Mouse (Mus musculus): Measurements from ENCODE around the gene Mapk3. TPM values are rescaled to one million over a fixed set of nuclear protein-coding genes. Genes with fewer than 3 reads are reported as not detected.

The Mapk3 gene
- total and polyA plus RNA-seq, 3 experiments = 5.2 to 45.1 TPM; not detected in 1

DNA sequence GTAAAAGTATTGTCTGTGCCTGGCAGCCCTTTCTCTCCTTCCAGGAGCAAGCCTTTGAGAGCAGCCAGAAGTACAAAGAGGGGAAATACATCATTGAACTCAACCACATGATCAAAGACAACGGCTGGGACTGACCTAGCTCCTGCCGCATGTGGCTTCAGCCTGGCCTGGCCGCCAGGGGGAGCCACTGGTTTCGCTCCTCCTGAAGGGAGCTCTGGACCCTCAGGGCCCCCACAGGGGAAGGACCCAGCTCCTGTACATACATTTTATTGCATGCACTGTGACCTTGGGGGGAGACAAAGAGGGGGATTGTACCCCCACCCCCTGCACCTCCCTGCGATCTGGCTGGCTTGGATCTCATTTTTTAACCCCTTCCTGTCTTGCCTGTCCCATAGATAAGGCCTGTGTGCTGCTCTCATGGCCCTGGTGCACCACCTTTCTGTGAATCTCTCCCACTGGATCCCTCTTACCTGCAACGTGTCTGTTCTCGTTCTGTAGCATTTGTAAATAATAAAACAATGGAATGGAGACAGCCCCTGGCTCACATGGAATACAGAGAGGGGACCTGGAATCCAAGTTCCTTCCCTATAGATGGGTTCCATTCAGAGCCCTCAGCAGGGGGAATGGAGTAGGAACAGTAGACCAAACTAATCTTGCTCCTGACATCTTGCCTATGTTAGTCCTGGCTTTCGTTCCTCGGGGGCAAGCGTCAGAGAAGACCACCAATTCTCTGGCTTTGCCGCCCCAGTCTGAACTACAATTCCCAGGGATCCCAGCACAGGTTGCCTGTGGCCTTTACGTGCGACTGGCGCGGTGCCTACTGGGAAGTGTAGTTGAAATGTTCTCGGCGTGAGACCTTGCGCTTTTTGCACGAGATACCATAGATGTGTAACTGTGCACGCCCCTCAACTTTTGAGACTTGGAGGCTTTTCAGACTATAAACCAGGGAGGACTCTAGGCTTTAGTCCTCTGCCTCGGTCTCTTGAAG, 20.9 kb downstream of the Mapk3 start:
- DNase-seq (ENCODE audit: low read depth, low spot score) = peak; percentile 90
- H3K27me3 ChIP-seq (ENCODE audit: control insufficient read depth in 1 of 2, insufficient read depth in 2 of 2, low read length in 2 of 2) = no peaks in the 10 kb centered on the region
- H3K4me3 ChIP-seq (ENCODE audit: control insufficient read depth in 1 of 2, insufficient read depth in 1 of 2, low read depth in 2 of 2, low read length in 2 of 2) = peak overlapping the region; percentile 4 to 12
- peak overlapping the region; percentile 45 for H3K9ac ChIP-seq (ENCODE audit: control insufficient read depth, low read depth, low read length, poor library complexity, severe bottlenecking)
- H3K79me2 ChIP-seq (ENCODE audit: control insufficient read depth, insufficient read depth, low read length, poor library complexity) = no peaks in the 10 kb centered on the region; the same call in 1 of the 2 replicates
- H3K36me3 ChIP-seq (ENCODE audit: control insufficient read depth in 1 of 2, insufficient read depth in 2 of 2, low read length in 2 of 2) = peaks cover 0 to 7% of the 10 kb centered on the region in 2 experiments; a peak in 2 of 4 replicates
- no peaks in the 10 kb centered on the region for H3K9me3 ChIP-seq (replicated peaks; ENCODE audit: insufficient read depth, low read length)
- H3K4me1 ChIP-seq (ENCODE audit: control insufficient read depth in 1 of 2, insufficient read depth in 2 of 2, low read length in 2 of 2) = peaks cover 7 to 24% of the 10 kb centered on the region in 2 experiments
- peak overlapping the region; percentile 36; the same call in 1 of the 2 replicates for H3K27ac ChIP-seq (ENCODE audit: control insufficient read depth, low read depth, low read length)
- TF ChIP-seq CHD2 (IDR thresholded peaks at IDR 0.05; ENCODE audit: low read length) (no peak), MXI1 (IDR thresholded peaks at IDR 0.05; ENCODE audit: low read depth, low read length) (peak; percentile 80), JUND (IDR thresholded peaks at IDR 0.05; ENCODE audit: low read depth, low read length) (no peak), SIN3A (IDR thresholded peaks at IDR 0.05; ENCODE audit: low read length) (peak; percentile 53), MYB (IDR thresholded peaks at IDR 0.05; ENCODE audit: low read depth, low read length) (no peak), SMC3 (IDR thresholded peaks at IDR 0.05; ENCODE audit: low read depth, low read length) (peak; percentile 76), RCOR1 (IDR thresholded peaks at IDR 0.05; ENCODE audit: low read depth, low read length) (no peak), CTCF (IDR thresholded peaks at IDR 0.05 in 2 of 3, conservative IDR thresholded peaks at IDR 0.05 in 1 of 3; ENCODE audit: control insufficient read depth in 1 of 3, insufficient read depth in 1 of 3, low read depth in 2 of 3, low read length in 3 of 3, poor library complexity in 1 of 3, severe bottlenecking in 1 of 3) (peak; percentile 91 to 97 (median 95)), MAX (IDR thresholded peaks at IDR 0.05; ENCODE audit: low read length) (peak; percentile 89), ELF1 (IDR thresholded peaks at IDR 0.05; ENCODE audit: low read depth, low read length) (0 out of 2 replicates have a peak, but pooled peaks have one; percentile 32), ZC3H11A (IDR thresholded peaks at IDR 0.05; ENCODE audit: low read depth, low read length) (peak; percentile 51), RAD21 (IDR thresholded peaks at IDR 0.05; ENCODE audit: low read depth, low read length) (peak; percentile 42), USF2 (IDR thresholded peaks at IDR 0.05; ENCODE audit: borderline replicate concordance in 1 of 2, insufficient read depth in 1 of 2, low read depth in 1 of 2, low read length in 2 of 2) (0 out of 4 replicates have a peak, but pooled peaks of 1 of the 2 experiments have one; percentile 41), GABPA (IDR thresholded peaks at IDR 0.05; ENCODE audit: low read depth, low read length) (no peak), BHLHE40 (IDR thresholded peaks at IDR 0.05; ENCODE audit: borderline replicate concordance, low read depth, low read length) (0 out of 2 replicates have a peak, but pooled peaks have one; percentile 32), MYC (IDR thresholded peaks at IDR 0.05; ENCODE audit: low read depth, low read length) (peak; percentile 89), ETS1 (IDR thresholded peaks at IDR 0.05; ENCODE audit: low read depth, low read length) (peak; percentile 53; the same call in 1 of the 2 replicates), USF1 (IDR thresholded peaks at IDR 0.05; ENCODE audit: low read depth, low read length) (peak; percentile 78), POLR2AphosphoS2 (IDR thresholded peaks at IDR 0.05; ENCODE audit: low read length) (no peak), TBP (IDR thresholded peaks at IDR 0.05; ENCODE audit: low read depth, low read length) (peak; percentile 25; the same call in 1 of the 2 replicates), EP300 (IDR thresholded peaks at IDR 0.05; ENCODE audit: low read depth in 1 of 2, low read length in 2 of 2) (no peak), ZMIZ1 (IDR thresholded peaks at IDR 0.05; ENCODE audit: low read depth, low read length) (0 out of 2 replicates have a peak, but pooled peaks have one; percentile 25), ZNF384 (IDR thresholded peaks at IDR 0.05; ENCODE audit: low read depth, low read length) (no peak), NELFE (IDR thresholded peaks at IDR 0.05; ENCODE audit: low read depth, low read length) (peak; percentile 38; the same call in 1 of the 2 replicates), POLR2A (IDR thresholded peaks at IDR 0.05; ENCODE audit: control insufficient read depth in 1 of 2, insufficient read depth in 1 of 2, low read depth in 1 of 2, low read length in 2 of 2, poor library complexity in 1 of 2) (no peak), MEF2A (IDR thresholded peaks at IDR 0.05; ENCODE audit: extremely low read depth, insufficient replicate concordance, low read depth, low read length, poor library complexity, severe bottlenecking) (no peak), MAZ (IDR thresholded peaks at IDR 0.05; ENCODE audit: low read depth, low read length) (peak; percentile 62; the same call in 1 of the 2 replicates), HCFC1 (IDR thresholded peaks at IDR 0.05; ENCODE audit: low read depth, low read length) (peak; percentile 99), TCF12 (IDR thresholded peaks at IDR 0.05; ENCODE audit: low read depth, low read length) (peak; percentile 35; the same call in 1 of the 2 replicates), UBTF (IDR thresholded peaks at IDR 0.05; ENCODE audit: borderline replicate concordance, insufficient read depth, low read depth, low read length) (no peak), E2F4 (IDR thresholded peaks at IDR 0.05; ENCODE audit: borderline replicate concordance, low read depth, low read length) (no peak), POLR2AphosphoS5 (IDR thresholded peaks at IDR 0.05; ENCODE audit: borderline replicate concordance, low read depth, low read length) (no peak), TAL1 (IDR thresholded peaks at IDR 0.05; ENCODE audit: low read length) (no peak), KAT2A (conservative IDR thresholded peaks at IDR 0.05; ENCODE audit: low read depth, low read length) (peak; percentile 88)

Measured in MEL (cell line).